Mouse (Mus musculus) brain, embryonic 14.5 days (tissue): ENCODE measurements around the gene Sost.

Source experiments
- CTCF ChIP-seq: fragments of 200-500 bp; IDR thresholded peaks from 2 replicates; pipeline ENCODE4 v1.5.1; 2012; ENCODE audit warnings: inconsistent platforms, mild to moderate bottlenecking, moderate library complexity, borderline replicate concordance; ENCODE audit not compliant: insufficient read depth, insufficient read length; ENCODE audit errors: extremely low read depth
- POLR2A ChIP-seq: fragments of 200-500 bp; IDR thresholded peaks from 2 replicates; pipeline ENCODE4 v1.6.1; 2012; ENCODE audit warnings: mild to moderate bottlenecking, inconsistent platforms, borderline replicate concordance; ENCODE audit not compliant: poor library complexity, insufficient read depth, insufficient read length, severe bottlenecking; ENCODE audit errors: extremely low read depth

GRCm38 (mm10) chr11:101964647-101965046, 2.2 kb downstream of the Sost start:
- TF ChIP-seq CTCF (no peak), POLR2A (no peak)
